Mouse (Mus musculus): Measurements from ENCODE around the gene Kcnn4.

GRCm38 (mm10) chr7:24368946-24369345, 1.1 kb upstream of the Kcnn4 start:
- TF ChIP-seq CTCF (IDR thresholded peaks at IDR 0.05; ENCODE audit: low read depth) (no peak), EP300 (IDR thresholded peaks at IDR 0.05; ENCODE audit: low read depth) (no peak)
